Mouse (Mus musculus) midbrain, embryonic 11.5 days (tissue): ENCODE measurements at regions not wholly inside any gene's neighbourhood (a gene's known extent, or its start where the extent isn't known, plus 50 kb on each side); places are given as distances from the start of the nearest gene placed in this dataset.

Source experiments
- ATAC-seq: fragments of 200-750 bp; cut with Nextera tagmentation; 2 replicates; pipeline ENCODE4 v1.8.0; 2017; ENCODE audit warnings: moderate TSS enrichment, moderate library complexity; ENCODE audit not compliant: low FRiP score
- DNase-seq: peaks from one replicate; pipeline ENCODE4 v3.0.0; 2015; ENCODE audit warnings: low spot score; ENCODE audit errors: missing footprints
- H3K27ac ChIP-seq: fragments of 300-500 bp; sonication (generic); 2 replicates; pipeline ENCODE4 v1.5.1; 2014; ENCODE audit warnings: low read depth, low read length
- H3K27me3 ChIP-seq: fragments of 300-500 bp; sonication (generic); 2 replicates; pipeline ENCODE4 v1.6.1; 2014; ENCODE audit warnings: mild to moderate bottlenecking, low read length, moderate library complexity, mixed read lengths; ENCODE audit not compliant: control insufficient read depth, insufficient read depth
- H3K36me3 ChIP-seq: fragments of 300-500 bp; sonication (generic); 2 replicates; pipeline ENCODE4 v1.6.1; 2014; ENCODE audit warnings: mild to moderate bottlenecking, low read length, moderate library complexity, mixed read lengths; ENCODE audit not compliant: control insufficient read depth, insufficient read depth
- H3K4me1 ChIP-seq: fragments of 300-500 bp; sonication (generic); 2 replicates; pipeline ENCODE4 v1.6.1; 2014; ENCODE audit warnings: low read length; ENCODE audit not compliant: control insufficient read depth, insufficient read depth
- H3K4me2 ChIP-seq: fragments of 300-500 bp; sonication (generic); 2 replicates; pipeline ENCODE4 v1.6.1; 2014; ENCODE audit warnings: mild to moderate bottlenecking, moderate library complexity
- H3K4me3 ChIP-seq: fragments of 300-500 bp; sonication (generic); 2 replicates; pipeline ENCODE4 v1.5.1; 2014; ENCODE audit warnings: low read depth, low read length
- H3K9ac ChIP-seq: fragments of 300-500 bp; sonication (generic); 2 replicates; pipeline ENCODE4 v1.6.1; 2014; ENCODE audit warnings: low read length
- H3K9me3 ChIP-seq: fragments of 300-500 bp; sonication (generic); 2 replicates; pipeline ENCODE4 v1.6.1; 2016; ENCODE audit warnings: low read length; ENCODE audit not compliant: control insufficient read depth
- WGBS: fragments of 180-500 bp; shearing (Covaris S2); extraction: QIAGEN DNeasy Blood & Tissue Kit; methylation state at CpG from one replicate; pipeline ENCODE4 v1.1.7; 2014; 5-methylcytosine and 5-hydroxymethylcytosine counted together

GRCm38 (mm10) chr15:68451971-68452370 lies 1951.3 kb upstream of the Lrrc6 start:
- no peaks in the 10 kb centered on the region for H3K4me1 ChIP-seq
- no peak overlapping the region for H3K9ac ChIP-seq
- H3K27me3 ChIP-seq: no peaks in the 10 kb centered on the region
- no peak for ATAC-seq
- H3K9me3 ChIP-seq: no peaks in the 10 kb centered on the region
- WGBS: 47% methylated on average over 2 of the region's 2 CpGs
- DNase-seq: no peak
- no peak overlapping the region for H3K4me2 ChIP-seq
- no peak overlapping the region for H3K4me3 ChIP-seq
- H3K27ac ChIP-seq: no peak overlapping the region
- no peaks in the 10 kb centered on the region for H3K36me3 ChIP-seq

GRCm38 (mm10) chr15:68445341-68445740 lies 1944.6 kb upstream of the Lrrc6 start:
- H3K27me3 ChIP-seq: no peaks in the 10 kb centered on the region
- H3K9me3 ChIP-seq: no peaks in the 10 kb centered on the region
- no peak overlapping the region for H3K4me2 ChIP-seq
- no peaks in the 10 kb centered on the region; the same call in 1 of the 2 replicates for H3K4me1 ChIP-seq
- DNase-seq (no peak), ATAC-seq (no peak)
- no peak overlapping the region for H3K27ac ChIP-seq
- H3K9ac ChIP-seq: no peak overlapping the region
- no peak overlapping the region for H3K4me3 ChIP-seq
- WGBS: 89% methylated on average over 7 of the region's 7 CpGs
- H3K36me3 ChIP-seq: no peaks in the 10 kb centered on the region

GRCm38 (mm10) chr15:68440636-68441035 lies 1939.9 kb upstream of the Lrrc6 start:
- WGBS: 55% methylated on average over 9 of the region's 9 CpGs
- no peak overlapping the region for H3K9ac ChIP-seq
- H3K4me2 ChIP-seq: no peak overlapping the region
- no peaks in the 10 kb centered on the region for H3K36me3 ChIP-seq
- no peaks in the 10 kb centered on the region; the same call in 1 of the 2 replicates for H3K4me1 ChIP-seq
- no peak overlapping the region for H3K27ac ChIP-seq
- DNase-seq (no peak), ATAC-seq (no peak)
- H3K4me3 ChIP-seq: no peak overlapping the region
- H3K9me3 ChIP-seq: no peaks in the 10 kb centered on the region
- no peaks in the 10 kb centered on the region for H3K27me3 ChIP-seq

GRCm38 (mm10) chr15:68435961-68436360 lies 1935.3 kb upstream of the Lrrc6 start:
- DNase-seq: no peak
- H3K4me3 ChIP-seq: no peak overlapping the region
- no peaks in the 10 kb centered on the region for H3K4me1 ChIP-seq
- H3K27ac ChIP-seq: no peak overlapping the region
- H3K9me3 ChIP-seq: no peaks in the 10 kb centered on the region
- no peak overlapping the region for H3K9ac ChIP-seq
- WGBS: 74% methylated on average over 3 of the region's 3 CpGs
- H3K36me3 ChIP-seq: no peaks in the 10 kb centered on the region
- H3K4me2 ChIP-seq: no peak overlapping the region
- no peak for ATAC-seq
- H3K27me3 ChIP-seq: no peaks in the 10 kb centered on the region

GRCm38 (mm10) chr15:68431251-68431650 lies 1930.5 kb upstream of the Lrrc6 start:
- no peaks in the 10 kb centered on the region for H3K36me3 ChIP-seq
- no peak for DNase-seq
- no peak for ATAC-seq
- 80% methylated on average over 2 of the region's 2 CpGs for WGBS
- H3K9ac ChIP-seq: no peak overlapping the region
- no peak overlapping the region for H3K4me2 ChIP-seq
- H3K9me3 ChIP-seq: no peaks in the 10 kb centered on the region
- no peaks in the 10 kb centered on the region for H3K4me1 ChIP-seq
- no peaks in the 10 kb centered on the region for H3K27me3 ChIP-seq
- H3K27ac ChIP-seq: no peak overlapping the region
- no peak overlapping the region for H3K4me3 ChIP-seq

GRCm38 (mm10) chr15:68430486-68430885 lies 1929.8 kb upstream of the Lrrc6 start:
- no peaks in the 10 kb centered on the region for H3K36me3 ChIP-seq
- DNase-seq: no peak
- 74% methylated on average over 4 of the region's 4 CpGs for WGBS

GRCm38 (mm10) chr15:68428444-68429228 lies 1927.9 kb upstream of the Lrrc6 start:
- WGBS: 20% methylated on average over 6 of the region's 6 CpGs
- peak; percentile 67; the same call in 1 of the 2 replicates for ATAC-seq
- no peak overlapping the region for H3K27ac ChIP-seq

More at GRCm38 (mm10) chr15:68430486-68430885, 1929.8 kb upstream of the Lrrc6 start:
- H3K27me3 ChIP-seq: no peaks in the 10 kb centered on the region
- H3K4me1 ChIP-seq: no peaks in the 10 kb centered on the region
- no peak overlapping the region for H3K4me3 ChIP-seq
- ATAC-seq: no peak
- no peaks in the 10 kb centered on the region for H3K9me3 ChIP-seq
- no peak overlapping the region for H3K4me2 ChIP-seq
- H3K27ac ChIP-seq: no peak overlapping the region
- no peak overlapping the region for H3K9ac ChIP-seq

GRCm38 (mm10) chr15:68417142-68417541 lies 1916.4 kb upstream of the Lrrc6 start:
- H3K9me3 ChIP-seq: no peaks in the 10 kb centered on the region
- no peaks in the 10 kb centered on the region for H3K27me3 ChIP-seq
- H3K4me1 ChIP-seq: peaks cover 5% of the 10 kb centered on the region; the same call in 1 of the 2 replicates
- no peaks in the 10 kb centered on the region for H3K36me3 ChIP-seq
- DNase-seq (peak; percentile 83), ATAC-seq (no peak; the same call in 1 of the 2 replicates)
- no peak overlapping the region for H3K4me3 ChIP-seq
- H3K9ac ChIP-seq: no peak overlapping the region
- 13% methylated on average over 1 of the region's 1 CpGs for WGBS
- H3K27ac ChIP-seq: no peak overlapping the region
- no peak overlapping the region for H3K4me2 ChIP-seq

More at GRCm38 (mm10) chr15:68428444-68429228, 1927.9 kb upstream of the Lrrc6 start:
- H3K4me2 ChIP-seq: no peak overlapping the region
- no peaks in the 10 kb centered on the region for H3K36me3 ChIP-seq
- no peaks in the 10 kb centered on the region for H3K4me1 ChIP-seq
- no peaks in the 10 kb centered on the region for H3K27me3 ChIP-seq
- peak; percentile 96 for DNase-seq
- no peak overlapping the region for H3K9ac ChIP-seq
- H3K9me3 ChIP-seq: no peaks in the 10 kb centered on the region
- H3K4me3 ChIP-seq: no peak overlapping the region

GRCm38 (mm10) chr15:68415401-68415925 lies 1914.8 kb upstream of the Lrrc6 start:
- H3K27ac ChIP-seq: no peak overlapping the region
- no peak overlapping the region for H3K4me3 ChIP-seq
- DNase-seq (peak; percentile 91), ATAC-seq (0 out of 2 replicates have a peak, but pooled peaks have one; percentile 39)
- H3K4me1 ChIP-seq: peaks cover 5% of the 10 kb centered on the region; the same call in 1 of the 2 replicates
- no peaks in the 10 kb centered on the region for H3K36me3 ChIP-seq
- H3K9ac ChIP-seq: no peak overlapping the region
- H3K27me3 ChIP-seq: no peaks in the 10 kb centered on the region
- no peaks in the 10 kb centered on the region for H3K9me3 ChIP-seq
- no peak overlapping the region for H3K4me2 ChIP-seq
- WGBS: 34% methylated on average over 3 of the region's 3 CpGs
